Mouse (Mus musculus) cerebellum, adult 2 months (tissue): ENCODE measurements around the gene Mansc1.

Experiments
- CTCF ChIP-seq: fragments of 200-500 bp; IDR thresholded peaks from 2 replicates; pipeline ENCODE4 v1.5.1; 2011; ENCODE audit warnings: low read depth, mild to moderate bottlenecking, control low read depth, low read length, moderate library complexity, borderline replicate concordance; ENCODE audit not compliant: insufficient read depth
- POLR2A ChIP-seq: fragments of 200-500 bp; IDR thresholded peaks from 2 replicates; pipeline ENCODE4 v1.6.1; 2011; ENCODE audit warnings: low read length, control low read depth, borderline replicate concordance; ENCODE audit not compliant: insufficient read depth

DNA sequence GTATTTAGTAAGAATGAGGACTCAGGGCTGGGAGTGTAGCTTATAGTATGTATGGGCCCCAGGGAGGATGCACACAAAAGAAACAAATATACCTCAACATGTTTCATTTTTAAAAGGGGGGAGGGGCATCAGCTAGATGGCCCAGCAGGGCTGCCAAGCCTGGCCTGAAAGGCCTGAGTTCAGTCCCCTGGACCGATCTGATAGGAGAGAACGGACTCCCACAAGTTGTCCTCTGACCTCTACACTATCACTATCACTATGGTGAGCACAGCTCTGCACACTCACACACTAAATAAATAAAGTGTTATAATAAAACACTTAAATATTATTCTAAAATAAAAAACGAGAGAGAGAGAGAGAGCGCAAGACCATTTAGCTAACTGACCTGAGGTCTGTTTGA lies 18.0 kb downstream of the Mansc1 start:
- TF ChIP-seq CTCF: no peak
- no peak for TF ChIP-seq POLR2A
